Mouse (Mus musculus): ENCODE results near the gene Foxp4. TPM values are rescaled to one million over a fixed set of nuclear protein-coding genes. Genes with fewer than 3 reads are reported as not detected.
A peak's percentile ranks its signal among the peaks of the same experiment; 100 is the strongest.

Gene Foxp4
- polyA plus RNA-seq, 1 experiment from 2014 or later: 9.0 TPM

- H3K4me1 ChIP-seq: peaks cover 53% of the 10 kb centered on the region
Measured at GRCm38 (mm10) chr17:47832501-47833028, 91.9 kb downstream of the Foxp4 start.

GRCm38 (mm10) chr17:47831772-47832171, 92.7 kb downstream of the Foxp4 start:
- Histone ChIP-seq H3K4me3 (peak overlapping the region; percentile 89), H3K27ac (replicated peaks) (peak overlapping the region; percentile 90), H3K4me2 (peak overlapping the region; percentile 88), H3K4me1 (peaks cover 51% of the 10 kb centered on the region), H3K9me3 (peaks cover 2% of the 10 kb centered on the region; the same call in 1 of the 2 replicates), H3K27me3 (replicated peaks) (peaks cover 7% of the 10 kb centered on the region), H3K36me3 (peaks cover 36% of the 10 kb centered on the region), H3K9ac (peak overlapping the region; percentile 94)
- no peak for ATAC-seq (ENCODE audit: extremely low read depth, insufficient number of reproducible peaks, low FRiP score, low TSS enrichment)
- 49% methylated on average over 5 of the region's 5 CpGs for WGBS

More at GRCm38 (mm10) chr17:47832501-47833028, 91.9 kb downstream of the Foxp4 start:
- Histone ChIP-seq H3K9ac (peak overlapping the region; percentile 94), H3K4me3 (peak overlapping the region; percentile 89), H3K4me2 (peak overlapping the region; percentile 88), H3K9me3 (no peaks in the 10 kb centered on the region), H3K36me3 (peaks cover 28% of the 10 kb centered on the region), H3K27me3 (replicated peaks) (peaks cover 7% of the 10 kb centered on the region), H3K27ac (replicated peaks) (peak overlapping the region; percentile 90)
- WGBS: 6% methylated on average over 17 of the region's 17 CpGs
- ATAC-seq (ENCODE audit: extremely low read depth, insufficient number of reproducible peaks, low FRiP score, low TSS enrichment): peak; percentile 22; the same call in 1 of the 2 replicates

- H3K4me2 ChIP-seq: peak overlapping the region; percentile 88
- H3K27me3 ChIP-seq (replicated peaks): peaks cover 7% of the 10 kb centered on the region
- ATAC-seq (ENCODE audit: extremely low read depth, insufficient number of reproducible peaks, low FRiP score, low TSS enrichment): no peak
- 28% methylated on average over 9 of the region's 9 CpGs for WGBS
- peak overlapping the region; percentile 90 for H3K27ac ChIP-seq (replicated peaks)
- peaks cover 42% of the 10 kb centered on the region for H3K36me3 ChIP-seq
- peak overlapping the region; percentile 94 for H3K9ac ChIP-seq
- H3K9me3 ChIP-seq: peaks cover 4% of the 10 kb centered on the region; the same call in 1 of the 2 replicates
- peak overlapping the region; percentile 89 for H3K4me3 ChIP-seq
- peaks cover 51% of the 10 kb centered on the region for H3K4me1 ChIP-seq
Measured at GRCm38 (mm10) chr17:47831161-47831560, 93.3 kb downstream of the Foxp4 start.

GRCm38 (mm10) chr17:47821339-47821738, 103.1 kb downstream of the Foxp4 start:
- no peak overlapping the region for H3K9ac ChIP-seq
- 78% methylated on average over 8 of the region's 8 CpGs for WGBS
- no peak for ATAC-seq (ENCODE audit: extremely low read depth, insufficient number of reproducible peaks, low FRiP score, low TSS enrichment)
- H3K36me3 ChIP-seq: peaks cover 92% of the 10 kb centered on the region
- H3K9me3 ChIP-seq: no peaks in the 10 kb centered on the region
- no peaks in the 10 kb centered on the region for H3K27me3 ChIP-seq (replicated peaks)
- H3K27ac ChIP-seq (replicated peaks): no peak overlapping the region
- H3K4me3 ChIP-seq: no peak overlapping the region
- no peak overlapping the region for H3K4me2 ChIP-seq
- H3K4me1 ChIP-seq: peaks cover 5% of the 10 kb centered on the region; the same call in 1 of the 2 replicates

GRCm38 (mm10) chr17:47818038-47818725, 106.3 kb downstream of the Foxp4 start:
- Histone ChIP-seq H3K27me3 (replicated peaks) (no peaks in the 10 kb centered on the region), H3K36me3 (peaks cover 85% of the 10 kb centered on the region), H3K27ac (replicated peaks) (no peak overlapping the region), H3K4me2 (no peak overlapping the region), H3K9ac (no peak overlapping the region), H3K4me1 (peaks cover 24% of the 10 kb centered on the region), H3K4me3 (no peak overlapping the region), H3K9me3 (no peaks in the 10 kb centered on the region)
- WGBS: 83% methylated on average over 13 of the region's 13 CpGs
- no peak for ATAC-seq (ENCODE audit: extremely low read depth, insufficient number of reproducible peaks, low FRiP score, low TSS enrichment)

Other genes starting within 250 kb of the Foxp4 start
- 308 and 313 TPM in 2 replicates for gene Tomm6, start 236.3 kb downstream of the Foxp4 start, polyA plus RNA-seq (2015; fragmentation: Nextera tagmentation; extraction: Ambion mirVana)
- 3.2 and 4.1 TPM in 2 replicates for gene Frs3, start 235.6 kb downstream of the Foxp4 start, polyA plus RNA-seq (2015; fragmentation: Nextera tagmentation; extraction: Ambion mirVana)
- 0.15 and 0.27 TPM in 2 replicates for gene Gm21981, start 230.2 kb downstream of the Foxp4 start, polyA plus RNA-seq (2015; fragmentation: Nextera tagmentation; extraction: Ambion mirVana)
- gene Prickle4, start 229.9 kb downstream of the Foxp4 start, polyA plus RNA-seq (2015; fragmentation: Nextera tagmentation; extraction: Ambion mirVana): 0.43 and 0.78 TPM in 2 replicates
- 0.17 and 0.24 TPM in 2 replicates for gene Pgc, start 197.8 kb downstream of the Foxp4 start, polyA plus RNA-seq (2015; fragmentation: Nextera tagmentation; extraction: Ambion mirVana)
- 21.1 and 22.4 TPM in 2 replicates for gene Tfeb, start 187.6 kb downstream of the Foxp4 start, polyA plus RNA-seq (2015; fragmentation: Nextera tagmentation; extraction: Ambion mirVana)
- gene Mdfi, start 90.0 kb downstream of the Foxp4 start, polyA plus RNA-seq (2015; fragmentation: Nextera tagmentation; extraction: Ambion mirVana): 11.9 and 12.5 TPM in 2 replicates
- gene 1700122O11Rik, start 113.6 kb upstream of the Foxp4 start, polyA plus RNA-seq (2015; fragmentation: Nextera tagmentation; extraction: Ambion mirVana): not detected in 2 replicates
- not detected in 2 replicates for gene 1700067P10Rik, start 164.7 kb upstream of the Foxp4 start, polyA plus RNA-seq (2015; fragmentation: Nextera tagmentation; extraction: Ambion mirVana)
- gene 9830107B12Rik, start 221.6 kb upstream of the Foxp4 start, polyA plus RNA-seq (2015; fragmentation: Nextera tagmentation; extraction: Ambion mirVana): 0.05 TPM in 1 of 2 replicates, not detected in the other
- gene A530064D06Rik, start 242.6 kb upstream of the Foxp4 start, polyA plus RNA-seq (2015; fragmentation: Nextera tagmentation; extraction: Ambion mirVana): 0.04 and 0.12 TPM in 2 replicates